Mouse (Mus musculus): Measurements from ENCODE around the gene Fh1. TPM values are rescaled to one million over a fixed set of nuclear protein-coding genes. Genes with fewer than 3 reads are reported as not detected.

Fh1 gene
- total and polyA plus RNA-seq, 3 experiments, result 159 to 186 TPM; not detected in 1

DNA sequence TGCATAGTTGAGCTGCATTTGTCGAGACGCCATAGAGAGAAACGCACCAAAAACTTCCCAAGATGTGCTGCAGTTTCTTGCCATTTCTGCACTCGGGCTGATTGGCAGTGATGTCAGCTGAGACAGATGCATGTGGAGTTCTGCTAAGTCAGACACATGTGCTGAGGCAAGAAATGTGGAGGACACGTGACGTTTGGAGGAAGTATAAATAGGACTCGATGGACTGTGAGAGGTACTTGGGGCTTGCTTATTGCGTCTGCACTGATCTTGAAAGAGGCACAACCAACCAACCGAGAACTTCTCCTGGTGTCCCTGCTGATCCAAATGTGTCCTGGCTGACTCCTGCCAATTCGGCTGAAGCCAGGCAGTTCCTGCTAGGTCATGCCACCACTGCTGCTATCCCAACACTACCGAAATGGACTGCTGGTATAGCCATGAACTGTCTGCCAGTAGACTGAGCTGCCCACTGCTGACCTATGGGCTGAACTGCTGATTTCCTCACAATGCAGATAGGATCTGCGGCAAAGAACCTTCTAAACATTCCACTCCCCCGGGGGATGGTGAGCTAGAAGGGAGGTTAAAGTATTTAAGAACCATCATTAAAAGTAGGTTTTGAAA, 5.5 kb downstream of the Fh1 start, which contains the start of gene Kmo:
TSS of gene Kmo (plus strand) at position 568 of the 618 bp plus-strand sequence.
- H3K36me3 ChIP-seq (ENCODE audit: control insufficient read depth in 1 of 2, insufficient read depth in 2 of 2, low read length in 2 of 2), result peaks cover 16 to 22% of the 10 kb centered on the region in 2 experiments
- TF ChIP-seq MEF2A (IDR thresholded peaks at IDR 0.05; ENCODE audit: extremely low read depth, insufficient replicate concordance, low read depth, low read length, poor library complexity, severe bottlenecking) (no peak), MAZ (IDR thresholded peaks at IDR 0.05; ENCODE audit: low read depth, low read length) (no peak), ETS1 (IDR thresholded peaks at IDR 0.05; ENCODE audit: low read depth, low read length) (no peak)
- H3K27ac ChIP-seq (ENCODE audit: control insufficient read depth, low read depth, low read length), result no peak within 1 kb of the TSS
- peaks cover 26% of the 10 kb centered on the region for H3K79me2 ChIP-seq (ENCODE audit: control insufficient read depth, insufficient read depth, low read length, poor library complexity)
- no peaks in the 10 kb centered on the region for H3K27me3 ChIP-seq (ENCODE audit: control insufficient read depth in 1 of 2, insufficient read depth in 2 of 2, low read length in 2 of 2)
- H3K4me1 ChIP-seq (ENCODE audit: control insufficient read depth in 1 of 2, insufficient read depth in 2 of 2, low read length in 2 of 2), result peaks cover 0 to 12% of the 10 kb centered on the region in 2 experiments; a peak in 2 of 4 replicates
- H3K4me3 ChIP-seq (ENCODE audit: control insufficient read depth in 1 of 2, insufficient read depth in 1 of 2, low read depth in 2 of 2, low read length in 2 of 2), result no peak within 1 kb of the TSS
- H3K9me3 ChIP-seq (replicated peaks; ENCODE audit: insufficient read depth, low read length), result no peaks in the 10 kb centered on the region
- H3K9ac ChIP-seq (ENCODE audit: control insufficient read depth, low read depth, low read length, poor library complexity, severe bottlenecking), result no peak within 1 kb of the TSS
- DNase-seq (ENCODE audit: low read depth, low spot score), result no peak

DNA sequence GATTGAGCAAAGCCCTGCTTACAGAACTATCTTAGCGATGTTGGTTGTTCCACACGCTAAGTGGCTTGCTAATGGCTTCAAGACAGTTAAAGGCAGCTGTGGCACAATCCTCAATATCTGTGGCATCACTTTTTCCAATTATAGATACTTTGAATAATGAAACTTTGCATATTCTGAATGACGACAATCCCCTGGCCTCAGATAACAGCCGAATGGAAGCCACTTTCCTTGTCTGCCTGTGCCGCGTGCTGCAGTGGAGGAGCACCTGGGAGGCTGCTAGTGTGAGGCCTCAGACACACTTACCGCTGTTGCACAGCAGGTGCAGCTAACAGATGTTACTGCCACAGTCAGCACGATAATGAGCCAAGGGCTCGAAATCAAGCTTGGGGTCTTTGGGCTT, 10.4 kb downstream of the Fh1 start:
- TF ChIP-seq CHD2 (IDR thresholded peaks at IDR 0.05; ENCODE audit: low read length) (no peak), USF1 (IDR thresholded peaks at IDR 0.05; ENCODE audit: low read depth, low read length) (no peak), TAL1 (IDR thresholded peaks at IDR 0.05; ENCODE audit: low read length) (no peak), MYC (IDR thresholded peaks at IDR 0.05; ENCODE audit: low read depth, low read length) (no peak), SMC3 (IDR thresholded peaks at IDR 0.05; ENCODE audit: low read depth, low read length) (no peak), HCFC1 (IDR thresholded peaks at IDR 0.05; ENCODE audit: low read depth, low read length) (no peak), SIN3A (IDR thresholded peaks at IDR 0.05; ENCODE audit: low read length) (no peak), E2F4 (IDR thresholded peaks at IDR 0.05; ENCODE audit: borderline replicate concordance, low read depth, low read length) (no peak), JUND (IDR thresholded peaks at IDR 0.05; ENCODE audit: low read depth, low read length) (no peak), ELF1 (IDR thresholded peaks at IDR 0.05; ENCODE audit: low read depth, low read length) (no peak), NELFE (IDR thresholded peaks at IDR 0.05; ENCODE audit: low read depth, low read length) (no peak), MYB (IDR thresholded peaks at IDR 0.05; ENCODE audit: low read depth, low read length) (no peak), MAFK (IDR thresholded peaks at IDR 0.05; ENCODE audit: borderline replicate concordance, low read depth, low read length) (no peak), ETS1 (IDR thresholded peaks at IDR 0.05; ENCODE audit: low read depth, low read length) (no peak)
- no peak for DNase-seq (ENCODE audit: low read depth, low spot score)
- H3K27ac ChIP-seq (ENCODE audit: control insufficient read depth, low read depth, low read length), result no peak overlapping the region
- H3K27me3 ChIP-seq (ENCODE audit: control insufficient read depth in 1 of 2, insufficient read depth in 2 of 2, low read length in 2 of 2), result no peaks in the 10 kb centered on the region
- no peaks in the 10 kb centered on the region for H3K9me3 ChIP-seq (replicated peaks; ENCODE audit: insufficient read depth, low read length)
- H3K4me3 ChIP-seq (ENCODE audit: control insufficient read depth in 1 of 2, insufficient read depth in 1 of 2, low read depth in 2 of 2, low read length in 2 of 2), result no peak overlapping the region
- no peak overlapping the region for H3K9ac ChIP-seq (ENCODE audit: control insufficient read depth, low read depth, low read length, poor library complexity, severe bottlenecking)
- 0 out of 2 replicates have a peak, but pooled peaks cover 4% of the 10 kb centered on the region for H3K79me2 ChIP-seq (ENCODE audit: control insufficient read depth, insufficient read depth, low read length, poor library complexity)
- H3K36me3 ChIP-seq (ENCODE audit: control insufficient read depth in 1 of 2, insufficient read depth in 2 of 2, low read length in 2 of 2), result peaks cover 0 to 46% of the 10 kb centered on the region in 2 experiments; a peak in 2 of 4 replicates
- no peaks in the 10 kb centered on the region for H3K4me1 ChIP-seq (ENCODE audit: control insufficient read depth in 1 of 2, insufficient read depth in 2 of 2, low read length in 2 of 2)

Data from MEL (cell line).